Mouse (Mus musculus) thymus, postnatal 10 days (tissue): Measurements from ENCODE around the gene Rom1.
"Not testable (repeated sequence)": the region's sequence is repeated elsewhere in the genome, so short reads cannot be mapped to it uniquely, and the experiment has no call there.

Source experiments
- DNase-seq, 2 experiments: peaks; one replicate each; pipeline ENCODE4 v3.0.0; 2021; ENCODE audit warnings: low spot score in 2 of 2

Gene Rom1

GRCm38 (mm10) chr19:8929224-8930088, at the start of gene Rom1, which contains the start of gene Eml3:
TSS of gene Rom1 (minus strand) at chr19:8929356.
TSS of gene Eml3 (plus strand) at chr19:8929552.
- peak; percentile 79 to 92 for DNase-seq

DNA sequence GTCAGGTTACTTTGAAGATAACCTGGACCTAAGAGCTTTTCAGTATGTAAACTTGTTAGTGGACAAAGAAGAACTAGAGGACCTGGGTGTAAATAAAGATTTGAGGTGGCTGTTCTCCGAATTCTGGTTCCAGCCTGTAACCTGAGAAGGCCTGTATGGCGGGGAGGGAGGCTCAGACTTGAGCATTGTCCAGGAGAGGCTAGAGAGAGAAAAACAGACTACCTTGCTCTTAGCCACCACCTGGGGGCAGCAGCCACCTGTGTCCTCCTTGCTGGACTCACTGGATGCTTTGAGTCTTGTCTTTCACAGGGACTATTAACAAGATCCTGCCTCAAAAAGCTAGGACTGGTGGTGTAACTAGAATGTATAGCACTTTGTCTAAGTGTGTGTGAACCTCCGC, 47.4 kb upstream of the Rom1 start:
- DNase-seq, result no peak

DNA sequence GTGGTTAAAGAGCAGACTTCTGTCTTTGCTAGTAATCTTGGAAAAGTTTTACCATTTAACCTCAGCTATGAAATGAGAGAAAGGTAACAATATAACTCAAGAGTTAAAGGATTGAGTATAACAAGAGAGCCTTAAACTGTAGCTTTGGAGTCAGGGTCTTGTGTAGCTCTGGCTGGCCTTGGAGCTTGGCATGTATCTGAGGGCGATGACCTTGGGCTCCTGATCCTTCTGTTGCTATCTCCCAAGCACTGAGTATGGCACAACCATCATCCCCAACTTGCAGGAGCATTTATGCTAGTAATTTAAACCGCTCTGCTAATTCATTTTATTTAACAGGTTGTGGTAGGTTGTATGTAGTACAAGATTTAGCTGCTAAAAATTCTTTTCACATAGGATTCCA, 46.3 kb upstream of the Rom1 start:
- no peak for DNase-seq

- no peak for DNase-seq
Observed at GRCm38 (mm10) chr19:8974638-8975037, 45.5 kb upstream of the Rom1 start.

DNA sequence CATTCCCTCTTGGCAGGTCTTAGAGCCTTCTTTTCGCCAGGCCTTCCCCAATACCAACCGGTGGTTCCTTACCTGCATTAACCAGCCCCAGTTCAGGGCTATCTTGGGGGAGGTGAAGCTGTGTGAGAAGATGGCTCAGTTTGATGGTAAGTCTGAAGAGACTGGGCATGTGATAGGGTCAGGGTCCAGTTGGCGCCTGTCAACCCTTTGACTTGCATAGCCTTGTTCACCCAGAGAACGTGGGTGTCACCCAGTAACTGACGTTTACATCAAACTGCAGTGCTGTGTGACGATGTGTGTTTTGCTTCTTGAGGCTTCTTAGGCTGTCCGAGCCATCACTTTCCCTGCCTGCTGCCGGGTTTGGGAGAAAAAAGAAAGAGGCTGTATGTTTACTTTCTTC, 43.3 kb upstream of the Rom1 start:
- not testable (repeated sequence) for DNase-seq

DNA sequence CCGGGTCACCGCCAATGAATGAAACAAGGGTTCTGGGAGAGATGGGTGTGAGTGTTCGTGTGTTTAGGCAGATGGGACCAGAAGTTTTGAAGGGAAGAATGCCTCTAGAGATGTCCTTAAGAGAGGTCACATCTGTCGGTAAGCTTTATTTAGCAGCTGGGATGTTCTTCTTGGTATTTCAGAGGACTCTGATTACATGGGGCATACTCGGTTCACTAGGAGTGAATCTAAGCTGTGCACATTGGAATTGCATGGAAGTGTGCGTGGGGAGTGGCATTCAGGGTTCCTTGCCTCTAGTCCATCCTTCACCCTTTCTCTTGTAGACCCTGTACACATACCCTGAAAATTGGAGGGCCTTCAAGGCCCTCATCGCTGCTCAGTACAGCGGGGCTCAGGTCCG, 38.7 kb upstream of the Rom1 start:
- DNase-seq, result no peak

- peak in 1 of 2 experiments; percentile 10 for DNase-seq
Observed at GRCm38 (mm10) chr19:8967373-8967743, 38.2 kb upstream of the Rom1 start.

- DNase-seq, result peak; percentile 97 to 99
Observed at GRCm38 (mm10) chr19:8966590-8967372, 37.6 kb upstream of the Rom1 start, which contains the start of gene Eef1g. TSS of gene Eef1g (plus strand) at chr19:8967041.

- DNase-seq, result no peak
Observed at GRCm38 (mm10) chr19:8966198-8966589, 37.0 kb upstream of the Rom1 start.

DNA sequence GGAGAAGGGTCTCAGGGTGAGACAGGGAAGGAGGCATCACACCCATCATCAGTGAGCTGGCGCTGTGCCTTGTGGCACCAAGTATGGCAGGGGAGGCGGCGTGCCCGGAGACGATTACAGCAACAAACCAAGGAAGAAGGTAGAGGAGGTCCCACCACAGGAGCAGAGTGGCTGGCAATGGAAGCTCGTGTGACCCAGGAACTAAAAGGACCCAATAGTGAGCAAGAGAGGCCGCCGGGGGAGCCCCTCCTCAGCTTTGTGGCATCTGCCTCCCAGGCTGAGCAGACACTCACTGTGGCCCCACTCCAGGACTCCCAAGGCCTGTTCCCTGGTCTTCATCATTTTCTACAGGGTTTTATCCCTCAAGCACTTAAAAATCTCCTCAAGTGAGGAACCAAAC, 36.6 kb upstream of the Rom1 start:
- DNase-seq, result peak in 1 of 2 experiments; percentile 12

DNA sequence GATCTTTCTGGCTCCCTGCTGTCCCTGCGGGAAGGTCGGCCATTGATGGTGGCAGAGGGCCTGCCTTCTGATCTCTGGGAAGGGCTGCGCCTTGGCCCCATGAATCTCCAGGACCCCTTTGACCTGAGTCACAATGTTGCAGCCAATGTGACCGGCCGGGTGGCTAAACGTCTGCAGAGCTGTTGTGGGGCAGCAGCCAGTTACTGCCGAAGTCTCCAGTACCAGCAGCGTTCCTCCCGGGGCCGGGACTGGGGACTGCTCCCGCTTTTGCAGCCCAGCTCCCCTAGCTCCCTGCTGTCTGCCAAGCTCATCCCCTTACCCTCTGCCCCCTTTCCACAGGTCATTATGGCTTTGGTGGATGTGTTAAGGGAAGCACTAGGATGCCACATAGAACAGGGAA, 35.9 kb upstream of the Rom1 start:
- no peak for DNase-seq

DNA sequence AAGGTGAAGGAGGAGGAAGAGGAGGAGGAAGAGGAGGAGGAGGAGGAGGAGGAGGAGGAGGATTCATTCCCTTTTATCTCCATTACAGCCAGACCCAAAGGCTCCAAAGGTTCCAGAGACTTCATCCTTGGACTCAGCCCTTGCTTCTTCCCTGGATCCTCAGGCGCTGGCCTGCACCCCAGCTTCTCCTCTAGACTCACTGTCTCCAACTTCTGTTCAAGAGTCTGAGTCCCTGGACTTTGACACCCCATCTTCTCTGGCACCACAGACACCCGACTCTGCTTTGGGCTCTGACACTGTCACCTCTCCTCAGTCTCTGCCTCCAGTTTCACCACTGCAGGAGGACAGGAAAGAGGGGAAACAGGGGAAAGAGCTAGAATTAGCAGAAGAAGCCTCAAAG, 33.1 kb upstream of the Rom1 start:
- no peak for DNase-seq

GRCm38 (mm10) chr19:8954171-8954570, 25.0 kb upstream of the Rom1 start:
- DNase-seq, result no peak

DNA sequence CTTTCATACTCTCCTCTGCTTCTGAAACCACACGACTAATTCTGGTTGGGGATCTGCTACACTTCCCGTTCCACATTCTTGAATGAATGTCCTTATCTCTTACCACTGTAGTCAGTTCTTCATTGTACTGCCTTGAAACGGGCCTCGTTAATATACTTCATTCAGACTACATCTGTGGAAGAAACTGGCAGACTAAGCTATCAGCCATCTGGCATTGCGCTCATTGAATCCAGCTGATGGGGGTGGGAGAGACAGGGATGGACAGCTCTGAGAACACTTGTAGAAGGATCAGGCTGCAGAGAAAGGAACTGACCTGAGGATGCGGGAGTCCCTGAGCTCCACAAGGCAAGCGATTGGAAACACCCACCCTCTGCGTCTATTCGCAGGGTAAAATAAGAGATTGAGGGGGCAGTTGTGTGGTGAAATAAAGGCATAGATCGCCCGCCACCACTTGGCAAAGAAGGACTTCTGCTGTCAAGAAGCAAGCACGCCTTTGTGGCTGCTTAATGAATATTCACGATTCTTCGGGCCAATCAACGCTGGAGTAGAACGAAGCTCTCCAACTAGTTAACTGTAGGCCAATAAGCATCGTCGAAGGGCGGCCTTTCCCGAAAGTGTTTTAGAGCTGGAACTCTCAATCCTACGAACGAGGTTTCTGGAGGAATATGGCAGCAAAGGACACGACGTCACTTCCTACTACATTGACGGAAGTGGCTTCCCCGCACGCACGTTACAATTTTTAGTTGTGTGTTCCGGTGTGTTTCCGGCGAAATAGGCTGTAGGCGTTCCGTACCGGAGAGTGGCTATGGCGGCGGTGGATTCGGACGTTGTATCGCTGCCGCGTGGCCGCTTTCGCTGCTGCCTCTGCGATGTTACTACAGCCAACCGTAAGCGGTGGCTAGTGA, 24.2 kb upstream of the Rom1 start, which contains the start of gene Tut1:
TSS of gene Tut1 (plus strand) at position 713 of the 905 bp plus-strand sequence.
- DNase-seq, result peak; percentile 85

DNA sequence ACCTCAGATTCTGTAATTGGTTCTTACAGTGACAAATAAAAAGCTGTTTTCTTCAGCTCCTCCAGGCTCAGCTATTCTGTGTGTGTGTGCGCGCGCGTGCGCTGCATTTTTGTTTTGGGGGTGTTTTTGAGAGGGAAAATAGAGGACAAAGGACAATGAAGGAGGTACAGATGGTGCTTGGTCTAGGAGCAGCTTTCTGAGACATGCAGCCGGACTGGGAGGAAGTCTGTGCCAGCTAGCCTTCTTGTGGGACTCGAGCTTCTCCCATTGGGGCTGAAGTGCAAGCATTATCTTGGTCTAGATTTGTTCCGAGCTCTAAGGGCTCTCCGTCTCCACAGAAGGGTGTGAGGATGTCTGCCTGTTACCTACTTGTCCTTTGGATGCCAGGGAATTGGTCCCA, 23.1 kb upstream of the Rom1 start:
- DNase-seq, result no peak

- no peak for DNase-seq
Observed at GRCm38 (mm10) chr19:8950190-8950589, 21.0 kb upstream of the Rom1 start.

DNA sequence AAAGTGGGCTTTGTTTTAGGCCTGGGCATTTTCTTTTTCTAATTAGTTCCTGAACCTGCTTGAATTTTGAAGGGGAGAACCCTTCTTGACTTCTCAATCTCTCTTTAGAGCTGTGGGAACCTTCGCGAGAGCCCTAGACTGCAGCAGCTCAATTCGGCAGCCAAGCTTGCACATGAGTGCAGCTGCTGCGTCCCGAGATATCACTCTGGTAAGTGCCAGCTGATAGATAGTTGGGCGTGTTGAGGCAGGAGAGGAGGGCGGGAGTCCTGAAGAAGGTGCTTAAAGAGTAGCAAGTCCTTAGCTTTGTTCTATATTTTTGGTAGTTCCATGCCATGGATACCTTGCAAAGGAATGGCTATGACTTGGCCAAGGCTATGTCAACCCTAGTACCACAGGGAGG, 17.8 kb upstream of the Rom1 start:
- no peak for DNase-seq

- no peak for DNase-seq
Observed at GRCm38 (mm10) chr19:8945251-8945650, 16.1 kb upstream of the Rom1 start.

DNA sequence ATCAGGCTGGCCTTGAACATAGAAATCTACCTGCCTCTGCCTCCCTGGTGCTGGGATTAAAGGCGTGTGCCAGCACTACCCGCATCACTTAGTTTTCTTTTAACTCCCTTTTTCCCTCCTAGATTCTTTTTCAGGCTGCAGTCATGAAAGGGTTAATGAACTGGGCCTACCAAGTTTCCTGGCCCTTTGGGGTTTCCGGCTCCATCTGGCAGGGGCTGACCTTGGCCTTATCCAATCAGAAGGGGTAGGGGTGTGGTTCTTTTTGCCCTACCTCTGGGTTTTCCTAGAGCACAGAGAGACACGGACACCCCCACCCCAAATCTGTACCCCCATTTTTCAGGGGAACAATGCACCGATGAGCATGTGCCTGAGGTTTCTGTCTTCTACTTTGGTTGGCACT, 15.6 kb upstream of the Rom1 start:
- DNase-seq, result peak in 1 of 2 experiments; percentile 58

GRCm38 (mm10) chr19:8944062-8944461, 14.9 kb upstream of the Rom1 start:
- no peak for DNase-seq

DNA sequence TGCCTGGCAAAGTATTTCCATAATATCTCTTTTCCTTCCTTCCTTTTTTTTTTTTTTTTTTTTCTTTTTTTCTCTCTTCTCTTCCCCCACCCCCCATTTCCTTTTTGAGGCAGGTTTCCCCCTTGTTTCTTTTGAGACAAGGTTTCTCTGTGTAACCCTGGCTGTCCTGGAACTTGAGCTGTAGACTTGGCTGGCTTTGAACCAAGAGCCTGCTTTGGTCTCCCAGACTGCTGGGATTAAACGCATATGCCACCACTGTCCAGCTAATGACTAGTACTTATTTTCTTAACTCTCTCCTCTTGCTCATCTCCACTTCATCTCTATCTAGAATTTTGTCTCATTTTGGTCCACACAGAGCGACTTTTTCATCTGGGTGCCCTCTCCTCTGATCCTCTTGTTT, 13.9 kb upstream of the Rom1 start:
- DNase-seq, result no peak
